Mouse (Mus musculus) heart, adult 2 months (tissue): ENCODE measurements around the gene Gm49369.

ENCODE experiments used
- CTCF ChIP-seq: fragments of 200-600 bp; IDR thresholded peaks from 2 replicates; pipeline ENCODE4 v1.8.1; 2022; ENCODE audit warnings: antibody characterized with exemption, mild to moderate bottlenecking, moderate library complexity
- EP300 ChIP-seq: fragments of 200-500 bp; IDR thresholded peaks from 2 replicates; pipeline ENCODE4 v1.6.1; 2011; ENCODE audit warnings: low read depth, low read length, control low read depth; ENCODE audit not compliant: insufficient read depth
- POLR2A ChIP-seq: fragments of 200-500 bp; IDR thresholded peaks from 2 replicates; pipeline ENCODE4 v1.6.1; 2011; ENCODE audit warnings: mild to moderate bottlenecking, low read depth, low read length, control low read depth; ENCODE audit not compliant: insufficient read depth

GRCm38 (mm10) chr7:142371768-142372661 lies 10.5 kb downstream of the Gm49369 start:
- TF ChIP-seq POLR2A, result no peak
- no peak for TF ChIP-seq CTCF
- TF ChIP-seq EP300, result 0 out of 2 replicates have a peak, but pooled peaks have one; percentile 14
